Mouse (Mus musculus): Measurements from ENCODE around the gene Itm2c. TPM values are rescaled to one million over a fixed set of nuclear protein-coding genes. Genes with fewer than 3 reads are reported as not detected.

Itm2c gene
- polyA plus RNA-seq, 2 experiments = 22.0 to 27.2 TPM

- WGBS (ENCODE audit: insufficient replicate concordance) = 30% methylated on average over 3 of the region's 3 CpGs
- no peaks in the 10 kb centered on the region for H3K9me3 ChIP-seq (ENCODE audit: control insufficient read depth, low read length)
- TF ChIP-seq EP300 (IDR thresholded peaks at IDR 0.05; ENCODE audit: low read depth) (no peak), CTCF (IDR thresholded peaks at IDR 0.05; ENCODE audit: low read depth) (no peak)
- peaks cover 0 to 29% of the 10 kb centered on the region in 2 experiments; a peak in 3 of 4 replicates for H3K4me1 ChIP-seq (replicated peaks; ENCODE audit: control insufficient read depth in 2 of 2, insufficient read depth in 2 of 2, low read length in 1 of 2)
- H3K27me3 ChIP-seq (ENCODE audit: control insufficient read depth, insufficient read depth, low read length) = no peaks in the 10 kb centered on the region
- no peak overlapping the region for H3K27ac ChIP-seq
- no peak for ATAC-seq (ENCODE audit: insufficient read depth)
- no peak overlapping the region for H3K4me2 ChIP-seq (ENCODE audit: low read depth)
- H3K4me3 ChIP-seq (ENCODE audit: insufficient read depth in 1 of 2, low read depth in 2 of 2, low read length in 2 of 2) = no peak overlapping the region
- H3K36me3 ChIP-seq (replicated peaks; ENCODE audit: control insufficient read depth, insufficient read depth, low read depth) = no peaks in the 10 kb centered on the region
- DNase-seq (ENCODE audit: low read depth in 3 of 3, low spot score in 3 of 3) = no peak
- no peak overlapping the region for H3K9ac ChIP-seq (replicated peaks)
Observed at GRCm38 (mm10) chr1:85901516-85902107, 7.5 kb downstream of the Itm2c start.

- peaks cover 0 to 24% of the 10 kb centered on the region in 2 experiments; a peak in 3 of 4 replicates for H3K4me1 ChIP-seq (replicated peaks; ENCODE audit: control insufficient read depth in 2 of 2, insufficient read depth in 2 of 2, low read length in 1 of 2)
- no peak overlapping the region for H3K4me2 ChIP-seq (ENCODE audit: low read depth)
- no peaks in the 10 kb centered on the region for H3K36me3 ChIP-seq (replicated peaks; ENCODE audit: control insufficient read depth, insufficient read depth, low read depth)
- no peaks in the 10 kb centered on the region for H3K9me3 ChIP-seq (ENCODE audit: control insufficient read depth, low read length)
- no peak for DNase-seq (ENCODE audit: low read depth in 3 of 3, low spot score in 3 of 3)
- ATAC-seq (ENCODE audit: insufficient read depth) = no peak
- H3K4me3 ChIP-seq (ENCODE audit: insufficient read depth in 1 of 2, low read depth in 2 of 2, low read length in 2 of 2) = no peak overlapping the region
- no peaks in the 10 kb centered on the region for H3K27me3 ChIP-seq (ENCODE audit: control insufficient read depth, insufficient read depth, low read length)
- H3K27ac ChIP-seq = no peak overlapping the region
- TF ChIP-seq EP300 (IDR thresholded peaks at IDR 0.05; ENCODE audit: low read depth) (no peak), CTCF (IDR thresholded peaks at IDR 0.05; ENCODE audit: low read depth) (no peak)
- H3K9ac ChIP-seq (replicated peaks) = no peak overlapping the region
- 48% methylated on average over 7 of the region's 7 CpGs for WGBS (ENCODE audit: insufficient replicate concordance)
Observed at GRCm38 (mm10) chr1:85902108-85902561, 8.1 kb downstream of the Itm2c start.

DNA sequence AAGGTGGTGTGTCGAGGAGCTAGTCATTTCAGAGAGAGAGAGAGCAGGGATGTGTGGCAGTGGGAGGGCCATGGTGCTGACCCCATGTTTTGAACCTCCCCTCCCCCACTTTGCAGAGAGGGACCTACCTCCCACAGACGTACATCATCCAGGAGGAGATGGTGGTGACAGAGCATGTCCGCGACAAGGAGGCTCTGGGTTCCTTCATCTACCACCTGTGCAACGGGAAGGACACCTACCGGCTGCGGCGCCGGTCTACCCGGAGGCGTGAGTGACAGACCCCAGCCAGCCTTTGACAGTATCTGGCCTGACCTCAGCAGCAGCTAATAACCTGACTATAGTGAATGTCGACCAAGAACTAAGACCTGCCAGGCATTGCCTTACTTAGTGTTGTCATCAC, 12.8 kb downstream of the Itm2c start:
- Histone ChIP-seq H3K4me2 (ENCODE audit: low read depth) (no peak overlapping the region), H3K27me3 (ENCODE audit: control insufficient read depth, insufficient read depth, low read length) (no peaks in the 10 kb centered on the region), H3K9me3 (ENCODE audit: control insufficient read depth, low read length) (no peaks in the 10 kb centered on the region), H3K36me3 (replicated peaks; ENCODE audit: control insufficient read depth, insufficient read depth, low read depth) (no peaks in the 10 kb centered on the region), H3K27ac (no peak overlapping the region), H3K4me1 (replicated peaks; ENCODE audit: control insufficient read depth in 2 of 2, insufficient read depth in 2 of 2, low read length in 1 of 2) (peaks cover 0 to 4% of the 10 kb centered on the region in 2 experiments; a peak in 1 of 4 replicates), H3K4me3 (ENCODE audit: insufficient read depth in 1 of 2, low read depth in 2 of 2, low read length in 2 of 2) (no peak overlapping the region), H3K9ac (replicated peaks) (no peak overlapping the region)
- TF ChIP-seq EP300 (IDR thresholded peaks at IDR 0.05; ENCODE audit: low read depth) (no peak), CTCF (IDR thresholded peaks at IDR 0.05; ENCODE audit: low read depth) (no peak)
- 83% methylated on average over 12 of the region's 12 CpGs for WGBS (ENCODE audit: insufficient replicate concordance)
- ATAC-seq (ENCODE audit: insufficient read depth) = no peak
- DNase-seq (ENCODE audit: low read depth in 3 of 3, low spot score in 3 of 3) = no peak

- 56% methylated on average over 13 of the region's 13 CpGs for WGBS (ENCODE audit: insufficient replicate concordance)
- no peaks in the 10 kb centered on the region for H3K36me3 ChIP-seq (replicated peaks; ENCODE audit: control insufficient read depth, insufficient read depth, low read depth)
- no peak for TF ChIP-seq CTCF (IDR thresholded peaks at IDR 0.05; ENCODE audit: low read depth)
- TF ChIP-seq EP300 (IDR thresholded peaks at IDR 0.05; ENCODE audit: low read depth) = no peak
- H3K27ac ChIP-seq = no peak overlapping the region
- ATAC-seq (ENCODE audit: insufficient read depth) (no peak), DNase-seq (ENCODE audit: low read depth in 3 of 3, low spot score in 3 of 3) (no peak)
- no peaks in the 10 kb centered on the region for H3K27me3 ChIP-seq (ENCODE audit: control insufficient read depth, insufficient read depth, low read length)
- no peak overlapping the region for H3K4me3 ChIP-seq (ENCODE audit: insufficient read depth in 1 of 2, low read depth in 2 of 2, low read length in 2 of 2)
- no peak overlapping the region for H3K4me2 ChIP-seq (ENCODE audit: low read depth)
- no peak overlapping the region for H3K9ac ChIP-seq (replicated peaks)
- no peaks in the 10 kb centered on the region for H3K9me3 ChIP-seq (ENCODE audit: control insufficient read depth, low read length)
- no peaks in the 10 kb centered on the region for H3K4me1 ChIP-seq (replicated peaks; ENCODE audit: control insufficient read depth in 2 of 2, insufficient read depth in 2 of 2, low read length in 1 of 2)
Observed at GRCm38 (mm10) chr1:85908754-85909590, 14.9 kb downstream of the Itm2c start.

DNA sequence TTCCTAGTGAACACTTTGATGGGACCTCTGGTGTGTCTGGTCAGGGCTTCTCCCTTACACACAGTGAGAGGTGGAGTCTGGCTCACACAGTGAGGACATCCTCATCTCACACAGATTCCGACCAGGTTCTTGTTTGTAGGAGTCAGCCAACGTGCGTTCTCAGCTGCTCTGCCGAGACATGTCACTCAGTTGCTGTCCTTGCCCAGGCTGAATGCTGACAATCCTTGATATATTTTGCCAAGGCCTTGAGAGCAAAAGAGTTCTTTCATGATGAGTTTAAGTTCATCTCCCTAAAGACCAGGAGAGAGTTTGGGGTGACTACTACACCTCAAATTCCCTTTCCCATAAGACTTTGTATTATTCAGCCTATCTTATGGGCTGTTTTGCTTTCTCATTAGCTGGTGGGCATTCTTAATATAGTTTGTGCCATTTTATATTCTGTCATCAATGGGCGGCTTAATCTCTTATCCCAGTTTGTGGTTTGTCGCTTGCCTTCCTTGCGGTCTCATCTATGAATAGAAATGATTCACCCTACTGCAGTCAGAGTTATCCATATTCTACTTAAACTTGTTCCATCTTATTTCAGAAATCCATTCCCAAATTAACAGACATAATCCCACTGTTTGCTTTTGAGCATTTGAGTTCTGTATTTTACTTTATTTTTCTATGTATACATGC, 19.1 kb downstream of the Itm2c start:
- no peaks in the 10 kb centered on the region for H3K4me1 ChIP-seq (replicated peaks; ENCODE audit: control insufficient read depth in 2 of 2, insufficient read depth in 2 of 2, low read length in 1 of 2)
- no peak for TF ChIP-seq CTCF (IDR thresholded peaks at IDR 0.05; ENCODE audit: low read depth)
- TF ChIP-seq EP300 (IDR thresholded peaks at IDR 0.05; ENCODE audit: low read depth) = no peak
- H3K4me3 ChIP-seq (ENCODE audit: insufficient read depth in 1 of 2, low read depth in 2 of 2, low read length in 2 of 2) = no peak overlapping the region
- H3K27ac ChIP-seq = no peak overlapping the region
- no peaks in the 10 kb centered on the region for H3K27me3 ChIP-seq (ENCODE audit: control insufficient read depth, insufficient read depth, low read length)
- H3K9me3 ChIP-seq (ENCODE audit: control insufficient read depth, low read length) = no peaks in the 10 kb centered on the region
- DNase-seq (ENCODE audit: low read depth in 3 of 3, low spot score in 3 of 3) (no peak), ATAC-seq (ENCODE audit: insufficient read depth) (no peak)
- no peaks in the 10 kb centered on the region for H3K36me3 ChIP-seq (replicated peaks; ENCODE audit: control insufficient read depth, insufficient read depth, low read depth)
- H3K9ac ChIP-seq (replicated peaks) = no peak overlapping the region
- no peak overlapping the region for H3K4me2 ChIP-seq (ENCODE audit: low read depth)
- 64% methylated on average over 7 of the region's 7 CpGs for WGBS (ENCODE audit: insufficient replicate concordance)

All from liver, embryonic 14.5 days (tissue).